Mouse (Mus musculus): Measurements from ENCODE around the gene Timp2.

- TF ChIP-seq GATA1 (IDR thresholded peaks at IDR 0.05; ENCODE audit: borderline replicate concordance, low read length), result no peak
- no peak for TF ChIP-seq FLI1 (IDR thresholded peaks at IDR 0.05; ENCODE audit: low read length)
Measured at GRCm38 (mm10) chr11:118403183-118403582, 47.6 kb upstream of the Timp2 start.
